Mouse (Mus musculus): ENCODE measurements around the gene Krtap12-1.

DNA sequence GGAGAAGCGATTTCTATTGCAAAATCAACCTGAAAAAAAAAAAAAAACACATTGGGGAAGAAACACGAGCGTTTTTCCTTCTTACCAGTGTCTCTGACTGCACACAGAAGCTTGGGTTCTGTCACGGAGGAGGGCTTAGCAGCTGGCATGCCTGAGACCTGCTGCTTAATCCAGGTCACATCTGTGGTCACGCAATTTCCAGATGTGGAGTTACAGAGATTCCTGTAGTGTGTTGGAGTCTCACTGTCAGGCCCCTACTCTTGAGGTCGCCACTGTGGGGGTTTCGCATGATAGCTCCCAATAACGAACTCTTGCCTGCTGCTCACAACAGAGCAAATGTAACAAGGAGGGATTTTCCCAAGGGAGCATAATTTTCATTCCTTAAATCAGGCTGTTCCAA is 36.2 kb upstream of the Krtap12-1 start:
- TF ChIP-seq POLR2A (IDR thresholded peaks at IDR 0.05; ENCODE audit: extremely low read depth, insufficient read depth, low read length): no peak
- TF ChIP-seq CTCF (IDR thresholded peaks at IDR 0.05; ENCODE audit: extremely low read depth, insufficient read depth, low read length): no peak
